Mouse (Mus musculus): ENCODE data around the gene Nek6. TPM values are rescaled to one million over a fixed set of nuclear protein-coding genes. Genes with fewer than 3 reads are reported as not detected.

Gene Nek6
- total RNA-seq, 2 experiments from 2014 or later: 0.42 to 1.2 TPM

- ATAC-seq (replicated peaks; ENCODE audit: low FRiP score, poor library complexity, severe bottlenecking): no peak
Measured at GRCm38 (mm10) chr2:38507181-38507580, 4.3 kb upstream of the Nek6 start.

- no peak for ATAC-seq (replicated peaks; ENCODE audit: low FRiP score, poor library complexity, severe bottlenecking)
Measured at GRCm38 (mm10) chr2:38509004-38509719, 2.3 kb upstream of the Nek6 start.

GRCm38 (mm10) chr2:38510120-38510519 is 1.3 kb upstream of the Nek6 start:
- ATAC-seq (replicated peaks; ENCODE audit: low FRiP score, poor library complexity, severe bottlenecking): no peak

- ATAC-seq (replicated peaks; ENCODE audit: low FRiP score, poor library complexity, severe bottlenecking): no peak
Measured at GRCm38 (mm10) chr2:38512308-38513182, 1.1 kb downstream of the Nek6 start.

- ATAC-seq (replicated peaks; ENCODE audit: low FRiP score, poor library complexity, severe bottlenecking): no peak
Measured at GRCm38 (mm10) chr2:38513183-38513529, 1.7 kb downstream of the Nek6 start.

- ATAC-seq (replicated peaks; ENCODE audit: low FRiP score, poor library complexity, severe bottlenecking): no peak
Measured at GRCm38 (mm10) chr2:38514411-38514810, 3.0 kb downstream of the Nek6 start.

- ATAC-seq (replicated peaks; ENCODE audit: low FRiP score, poor library complexity, severe bottlenecking): no peak
Measured at GRCm38 (mm10) chr2:38515446-38515845, 4.0 kb downstream of the Nek6 start.

- no peak for ATAC-seq (replicated peaks; ENCODE audit: low FRiP score, poor library complexity, severe bottlenecking)
Measured at GRCm38 (mm10) chr2:38516471-38516870, 5.0 kb downstream of the Nek6 start.

GRCm38 (mm10) chr2:38517045-38517444 is 5.6 kb downstream of the Nek6 start:
- no peak for ATAC-seq (replicated peaks; ENCODE audit: low FRiP score, poor library complexity, severe bottlenecking)

GRCm38 (mm10) chr2:38518719-38519118 is 7.3 kb downstream of the Nek6 start:
- no peak for ATAC-seq (replicated peaks; ENCODE audit: low FRiP score, poor library complexity, severe bottlenecking)

GRCm38 (mm10) chr2:38519934-38520333 is 8.5 kb downstream of the Nek6 start:
- ATAC-seq (replicated peaks; ENCODE audit: low FRiP score, poor library complexity, severe bottlenecking): no peak

- ATAC-seq (replicated peaks; ENCODE audit: low FRiP score, poor library complexity, severe bottlenecking): no peak
Measured at GRCm38 (mm10) chr2:38521618-38522017, 10.2 kb downstream of the Nek6 start.

GRCm38 (mm10) chr2:38522354-38522753 is 10.9 kb downstream of the Nek6 start:
- ATAC-seq (replicated peaks; ENCODE audit: low FRiP score, poor library complexity, severe bottlenecking): no peak

GRCm38 (mm10) chr2:38523781-38524445 is 12.5 kb downstream of the Nek6 start:
- no peak for ATAC-seq (replicated peaks; ENCODE audit: low FRiP score, poor library complexity, severe bottlenecking)

GRCm38 (mm10) chr2:38525034-38525433 is 13.6 kb downstream of the Nek6 start:
- no peak for ATAC-seq (replicated peaks; ENCODE audit: low FRiP score, poor library complexity, severe bottlenecking)

- no peak for ATAC-seq (replicated peaks; ENCODE audit: low FRiP score, poor library complexity, severe bottlenecking)
Measured at GRCm38 (mm10) chr2:38529582-38530152, 18.2 kb downstream of the Nek6 start.

- no peak for ATAC-seq (replicated peaks; ENCODE audit: low FRiP score, poor library complexity, severe bottlenecking)
Measured at GRCm38 (mm10) chr2:38530955-38531381, 19.5 kb downstream of the Nek6 start.

GRCm38 (mm10) chr2:38533322-38533721 is 21.9 kb downstream of the Nek6 start:
- no peak for ATAC-seq (replicated peaks; ENCODE audit: low FRiP score, poor library complexity, severe bottlenecking)

- no peak for ATAC-seq (replicated peaks; ENCODE audit: low FRiP score, poor library complexity, severe bottlenecking)
Measured at GRCm38 (mm10) chr2:38533767-38534166, 22.3 kb downstream of the Nek6 start.

- ATAC-seq (replicated peaks; ENCODE audit: low FRiP score, poor library complexity, severe bottlenecking): no peak
Measured at GRCm38 (mm10) chr2:38534241-38534940, 22.9 kb downstream of the Nek6 start.
